Mouse (Mus musculus) ovary, postnatal 10 days (tissue): Measurements from ENCODE around the gene Gse1.
A peak's percentile ranks its signal among the peaks of the same experiment; 100 is the strongest.

Source experiments
- DNase-seq: peaks from one replicate; pipeline ENCODE4 v3.0.0; 2022; ENCODE audit warnings: low spot score

Gse1 gene

DNA sequence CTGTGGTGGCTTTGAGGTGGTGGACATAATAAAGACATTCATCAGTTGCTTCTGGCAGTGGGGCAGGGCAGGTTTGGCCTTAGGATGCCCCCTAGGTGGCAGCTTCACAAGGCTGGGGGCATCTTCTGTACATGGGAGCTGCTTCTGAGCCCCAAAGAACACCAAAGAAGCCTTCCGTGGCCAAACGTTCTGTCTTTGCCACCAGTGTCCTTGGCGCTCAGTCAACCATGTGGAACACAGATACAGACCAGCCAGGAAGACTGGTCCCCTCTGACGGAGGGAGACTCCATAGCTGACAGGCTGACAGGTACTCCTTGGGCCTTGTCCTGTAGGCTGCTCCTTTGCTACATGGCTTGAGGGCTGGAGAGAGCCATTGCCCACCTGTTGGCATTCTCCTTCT lies 45.2 kb downstream of the Gse1 start:
- no peak for DNase-seq

DNA sequence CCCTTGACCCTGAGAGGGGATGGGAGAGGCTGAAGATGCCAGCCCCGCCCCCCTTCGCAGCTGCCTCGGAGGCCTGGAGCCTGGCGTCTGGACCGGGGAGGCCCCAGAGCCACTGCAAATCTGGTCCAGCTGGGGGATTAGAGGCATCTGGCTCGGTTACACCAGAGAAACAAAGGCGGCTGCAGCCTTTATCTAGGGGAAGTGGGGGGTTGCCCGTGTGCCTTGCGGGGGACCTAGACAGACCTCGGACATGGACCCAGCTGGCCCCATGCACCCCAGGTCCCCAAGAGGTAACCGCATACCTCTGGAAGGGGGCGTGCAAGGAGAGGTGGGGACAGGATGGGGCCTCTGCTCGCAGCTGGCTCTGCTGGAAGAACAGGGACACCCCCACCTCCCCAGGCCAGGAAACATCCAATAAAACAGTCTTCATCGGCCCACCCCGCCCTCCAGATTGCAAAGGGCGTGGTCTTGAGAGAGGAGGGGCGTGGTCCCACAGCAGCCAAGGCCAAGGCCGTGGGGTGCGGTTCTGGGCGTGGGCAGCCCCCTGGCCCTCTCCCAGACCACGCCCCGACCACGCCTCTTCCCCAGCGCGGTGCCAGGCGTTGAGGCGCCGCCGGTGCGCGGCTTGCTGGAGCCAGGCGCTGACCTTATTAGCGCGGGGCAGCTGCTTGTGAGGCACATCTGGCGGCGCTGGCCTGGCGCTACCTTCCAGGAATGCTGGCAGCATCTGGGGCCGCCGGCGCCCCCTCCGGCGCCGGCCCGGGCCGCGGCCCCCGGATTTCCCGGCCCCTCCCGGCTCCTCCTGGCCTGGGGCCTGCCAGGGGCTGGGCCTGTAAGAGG lies 48.0 kb downstream of the Gse1 start:
- peak; percentile 79 for DNase-seq

DNA sequence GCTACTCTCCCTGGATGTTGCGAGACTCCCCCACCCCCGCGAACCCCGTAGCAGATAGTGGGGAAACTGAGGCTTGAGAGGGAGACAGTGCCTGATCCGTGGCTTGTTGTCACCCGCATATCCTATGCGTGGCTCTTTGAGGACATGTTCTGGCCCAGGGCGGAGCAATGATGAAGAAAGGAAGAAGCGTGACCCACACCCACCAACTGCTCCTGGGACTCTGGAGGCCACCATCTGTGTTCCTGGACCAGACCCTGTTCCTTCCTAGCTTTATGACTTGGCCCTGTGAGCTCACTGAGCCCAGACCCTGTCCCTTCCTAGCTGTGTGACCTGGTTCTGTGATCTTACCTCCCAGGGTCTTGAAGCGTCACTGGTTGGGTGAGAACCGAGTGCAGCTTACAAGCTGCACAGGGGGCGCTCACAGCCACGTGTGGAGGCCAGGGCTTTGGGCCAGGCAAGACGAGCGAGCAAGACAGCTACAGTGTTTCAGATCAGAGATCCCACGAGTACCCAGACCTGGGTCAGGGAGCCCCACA lies 48.7 kb downstream of the Gse1 start:
- no peak for DNase-seq

DNA sequence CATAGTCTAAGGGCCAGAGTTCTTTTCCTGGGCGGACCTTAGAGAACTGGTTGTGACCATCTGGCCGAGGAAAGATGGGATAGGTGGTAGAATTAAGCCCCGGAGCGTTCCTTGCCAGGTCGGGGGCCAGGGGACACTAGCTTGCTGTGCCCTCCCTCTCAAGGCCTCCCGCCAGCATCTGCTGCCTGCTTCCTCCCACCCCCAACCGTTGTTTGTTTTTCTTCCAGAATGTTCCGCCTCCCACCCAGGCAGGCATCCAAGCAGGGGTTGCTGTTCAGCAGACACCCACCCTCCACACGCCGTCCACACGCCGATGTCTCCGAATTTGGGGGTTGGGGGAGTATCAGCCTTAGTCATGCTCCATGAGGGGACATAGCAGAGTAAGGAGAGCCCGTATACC lies 49.8 kb downstream of the Gse1 start:
- DNase-seq: no peak

DNA sequence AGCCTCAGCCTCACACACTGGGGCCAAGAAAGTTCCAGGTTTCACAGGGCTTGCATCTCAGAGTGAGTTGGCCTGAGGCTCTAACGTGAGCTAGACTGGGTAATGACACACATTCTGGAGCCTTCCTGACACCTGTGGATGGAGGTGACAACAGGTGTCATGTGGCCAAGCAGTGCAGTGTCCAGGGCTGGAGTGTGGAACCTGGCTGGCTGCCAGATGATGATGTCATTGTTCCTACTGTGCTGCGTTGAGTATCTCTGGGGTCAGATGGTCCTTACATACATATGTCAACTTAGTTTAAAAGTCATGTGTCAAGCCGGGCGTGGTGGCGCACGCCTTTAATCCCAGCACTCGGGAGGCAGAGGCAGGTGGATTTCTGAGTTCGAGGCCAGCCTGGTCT lies 51.2 kb downstream of the Gse1 start:
- no peak for DNase-seq

DNA sequence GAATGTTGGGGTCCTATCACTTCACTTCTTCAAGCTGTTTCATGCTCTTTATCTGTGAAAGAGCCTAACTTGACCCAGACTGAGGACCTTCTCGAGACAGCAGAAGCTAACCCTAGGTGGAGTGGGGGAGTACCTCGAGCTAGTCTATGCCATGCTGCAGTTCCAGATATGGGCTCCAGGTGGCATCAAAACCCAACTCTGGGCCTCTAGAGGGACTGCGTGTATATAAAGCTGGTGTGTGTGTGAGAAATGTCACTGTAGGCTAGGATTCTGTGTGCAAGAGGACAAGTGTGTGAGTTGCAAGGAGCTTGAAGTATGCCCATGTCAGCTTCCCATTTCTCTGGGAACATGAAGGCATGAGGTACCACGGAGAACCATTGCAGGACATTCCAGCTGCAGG lies 53.2 kb downstream of the Gse1 start:
- DNase-seq: no peak

DNA sequence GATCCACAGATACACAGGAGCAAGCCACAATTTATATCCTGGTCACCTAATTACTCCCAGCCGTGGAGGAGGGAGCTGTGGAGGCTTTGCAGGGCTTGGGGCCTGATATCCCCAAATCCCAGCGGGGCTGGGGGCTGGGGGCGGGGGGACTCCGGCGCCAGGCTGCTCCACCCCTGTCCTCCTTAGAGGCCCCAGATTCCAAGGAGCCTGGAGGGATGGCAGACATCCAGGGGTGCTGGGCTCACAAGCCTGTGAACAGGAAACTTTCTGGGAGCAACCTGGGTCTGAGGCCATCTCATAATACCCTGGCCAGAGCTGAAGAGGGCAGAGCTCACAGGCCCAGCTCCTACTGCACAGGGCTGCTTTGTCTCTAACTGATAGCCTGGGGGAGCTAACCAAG lies 54.2 kb downstream of the Gse1 start:
- no peak for DNase-seq

DNA sequence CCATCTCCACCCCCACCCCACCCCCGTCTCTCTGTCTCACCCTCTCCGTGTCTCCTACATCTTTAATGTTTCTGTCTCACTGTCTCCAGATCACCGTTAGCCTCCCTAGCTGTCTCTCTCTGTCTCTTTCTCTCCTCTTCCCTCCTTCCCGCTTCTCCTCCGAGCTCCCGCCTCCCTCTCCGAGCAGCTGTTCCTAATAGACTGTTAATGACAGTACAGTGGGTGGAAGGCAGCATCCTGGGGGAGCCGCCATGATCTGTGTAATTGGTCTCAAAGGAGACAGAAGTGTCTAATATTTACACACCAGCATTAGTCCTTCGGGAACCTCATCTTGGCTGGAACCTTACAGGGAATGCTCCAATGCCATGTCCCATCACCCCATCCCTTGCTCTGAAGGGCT lies 56.0 kb downstream of the Gse1 start:
- no peak for DNase-seq

DNA sequence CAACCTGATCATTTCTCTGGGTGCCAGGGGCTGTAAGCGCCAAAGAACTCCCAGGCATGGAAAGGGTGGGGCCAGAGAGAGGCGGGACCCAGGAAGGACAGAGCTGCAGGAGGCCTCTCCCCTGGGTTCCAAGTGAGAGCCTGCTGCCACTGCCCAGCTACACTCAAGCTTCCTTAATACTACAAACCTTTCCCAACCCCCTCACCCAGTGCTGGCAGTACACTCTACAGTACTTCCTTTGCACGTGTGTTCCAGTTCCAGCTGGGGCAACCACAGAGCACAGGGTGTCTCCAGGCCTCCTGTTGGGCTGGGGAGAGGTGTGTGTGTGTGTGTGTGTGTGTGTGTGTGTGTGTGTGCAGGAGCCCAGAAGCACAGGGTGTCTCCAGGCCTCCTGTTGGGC lies 56.8 kb downstream of the Gse1 start:
- no peak for DNase-seq

DNA sequence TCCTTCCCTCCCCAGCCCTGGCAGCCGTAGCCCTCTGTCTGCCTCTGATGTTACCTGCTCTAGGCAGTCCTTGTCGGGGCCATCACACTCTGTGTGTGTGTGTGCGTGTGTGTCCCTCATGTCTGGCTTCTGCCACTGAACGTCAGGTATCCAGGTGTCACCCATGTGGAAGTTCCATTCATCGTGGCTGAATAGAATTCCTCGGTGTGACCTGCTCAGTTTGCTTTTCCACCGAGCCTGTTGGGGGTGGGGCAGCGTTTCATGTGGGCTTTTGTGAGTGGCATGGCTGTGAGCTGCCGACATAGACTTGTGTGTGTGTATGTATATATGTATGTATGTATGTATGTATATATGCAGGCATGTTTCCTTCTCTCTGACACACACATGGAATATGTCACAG lies 57.6 kb downstream of the Gse1 start:
- no peak for DNase-seq

DNA sequence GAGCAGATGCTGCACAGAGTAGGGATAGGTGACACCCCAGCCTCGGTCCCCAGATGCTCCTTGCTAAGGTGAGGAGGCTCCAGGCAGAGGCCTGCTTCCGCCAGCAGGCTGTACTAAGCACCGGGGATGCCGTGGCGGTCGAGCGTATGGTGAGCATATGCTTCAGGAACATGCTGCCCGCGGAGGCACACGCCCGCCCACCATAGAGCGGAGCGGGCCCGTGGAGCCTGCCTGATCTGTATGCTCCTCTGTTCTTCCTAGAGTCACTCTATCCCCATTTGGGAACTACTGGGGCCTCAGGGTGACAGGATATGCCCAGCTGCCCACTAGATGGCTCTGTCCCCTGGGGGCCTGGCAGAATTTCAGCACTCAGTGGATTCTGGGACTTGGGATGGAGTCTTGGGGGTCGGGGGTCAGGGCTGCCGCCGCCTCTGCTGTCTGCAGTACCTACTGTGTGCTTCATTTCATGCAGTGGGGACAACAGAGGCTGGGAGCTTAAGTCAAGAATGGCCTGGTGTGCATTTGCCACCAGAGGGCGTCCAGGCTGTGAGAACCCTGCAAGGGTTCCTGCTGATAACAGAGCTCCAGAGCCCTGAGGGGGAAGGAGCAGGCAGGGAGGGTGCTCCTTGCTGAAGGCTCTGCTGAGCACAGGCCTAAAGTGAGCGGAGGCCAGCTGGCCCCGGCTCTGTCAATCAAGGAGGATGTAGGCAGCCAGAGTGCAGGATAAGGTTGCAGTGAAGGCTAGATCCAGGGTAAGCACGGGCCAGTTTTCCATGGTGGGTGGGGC lies 60.1 kb downstream of the Gse1 start:
- no peak for DNase-seq

DNA sequence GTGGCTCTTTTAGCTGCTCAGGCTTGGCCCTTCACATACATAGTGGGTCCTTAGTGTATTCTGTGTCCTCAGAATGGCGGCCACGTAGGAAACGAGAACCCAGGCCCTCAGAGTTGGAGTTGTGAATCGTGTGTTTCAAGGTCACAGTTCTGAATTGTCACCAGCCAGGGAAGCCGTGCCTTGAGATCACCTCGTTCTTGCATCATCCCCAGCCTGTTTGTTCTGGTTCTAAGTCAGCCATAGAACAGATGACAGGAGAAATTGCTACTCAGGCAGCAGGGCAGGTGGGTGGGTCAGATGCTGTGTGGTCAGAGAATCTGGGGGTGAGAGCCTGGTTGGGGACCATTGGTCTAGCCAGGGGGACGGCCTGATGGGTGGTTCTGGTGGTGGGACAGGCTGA lies 60.9 kb downstream of the Gse1 start:
- no peak for DNase-seq

DNA sequence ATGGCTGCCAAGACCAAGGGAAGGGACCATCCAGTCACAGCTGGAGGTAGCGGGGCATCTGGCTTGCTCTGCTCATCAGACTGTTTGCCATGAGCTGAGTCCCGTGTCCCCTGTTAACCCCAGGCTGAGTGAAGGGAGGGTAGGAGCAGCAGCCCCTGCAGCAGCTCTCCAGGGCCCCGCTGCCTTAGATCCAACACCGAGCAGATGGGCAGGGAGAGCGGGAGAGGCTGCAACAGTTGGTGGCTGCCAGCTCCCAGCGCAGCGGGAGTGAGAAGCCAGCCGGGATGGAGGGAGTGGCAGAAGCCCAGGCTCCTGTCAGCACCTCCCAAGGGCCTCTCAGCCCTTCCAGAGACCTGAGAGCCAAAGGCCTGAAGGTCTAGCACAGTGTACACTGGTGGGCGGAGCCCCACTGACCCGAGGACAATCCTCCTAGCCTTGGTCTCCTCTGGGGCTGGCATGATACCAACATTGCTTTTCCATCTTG lies 61.5 kb downstream of the Gse1 start:
- no peak for DNase-seq

DNA sequence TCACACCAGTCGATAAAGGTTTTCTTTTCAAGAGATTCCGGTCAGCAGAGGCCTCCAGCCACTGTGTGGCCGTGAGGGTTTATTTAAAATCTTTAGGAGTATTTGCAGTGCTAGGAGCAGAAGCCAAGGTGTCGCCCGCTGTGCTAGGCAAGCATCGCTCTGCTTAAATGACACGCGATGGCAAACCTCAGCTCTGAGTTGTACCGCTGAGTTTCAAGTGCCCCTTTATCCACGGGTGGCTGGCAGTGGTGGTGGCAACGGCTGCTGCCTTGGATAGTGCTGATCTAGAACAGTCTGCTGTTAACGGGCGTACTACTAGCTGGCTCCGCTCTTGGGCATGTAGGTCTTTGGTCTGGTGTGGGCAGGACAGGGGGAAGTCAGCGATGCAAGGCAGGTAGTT lies 62.4 kb downstream of the Gse1 start:
- no peak for DNase-seq

DNA sequence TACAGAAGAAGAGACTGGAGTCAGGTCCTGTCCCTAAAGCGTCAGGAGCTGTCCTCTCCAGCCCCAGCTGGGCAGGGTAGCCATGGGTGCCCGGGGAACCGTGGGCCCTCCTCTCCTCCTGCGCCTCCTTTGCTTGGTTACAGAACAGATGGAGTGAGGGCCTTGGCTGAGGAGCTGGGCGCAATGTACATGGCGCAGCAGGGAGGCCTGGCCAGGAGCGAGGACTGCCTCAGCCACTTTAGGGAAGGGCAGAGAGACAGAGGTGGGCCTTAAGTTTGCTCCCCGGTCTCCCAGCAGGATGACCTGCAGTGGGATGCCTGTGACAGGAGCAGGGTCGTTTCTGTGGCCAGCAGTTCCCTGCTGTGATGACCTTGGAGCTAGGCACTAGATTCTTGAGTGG lies 63.4 kb downstream of the Gse1 start:
- DNase-seq: no peak

DNA sequence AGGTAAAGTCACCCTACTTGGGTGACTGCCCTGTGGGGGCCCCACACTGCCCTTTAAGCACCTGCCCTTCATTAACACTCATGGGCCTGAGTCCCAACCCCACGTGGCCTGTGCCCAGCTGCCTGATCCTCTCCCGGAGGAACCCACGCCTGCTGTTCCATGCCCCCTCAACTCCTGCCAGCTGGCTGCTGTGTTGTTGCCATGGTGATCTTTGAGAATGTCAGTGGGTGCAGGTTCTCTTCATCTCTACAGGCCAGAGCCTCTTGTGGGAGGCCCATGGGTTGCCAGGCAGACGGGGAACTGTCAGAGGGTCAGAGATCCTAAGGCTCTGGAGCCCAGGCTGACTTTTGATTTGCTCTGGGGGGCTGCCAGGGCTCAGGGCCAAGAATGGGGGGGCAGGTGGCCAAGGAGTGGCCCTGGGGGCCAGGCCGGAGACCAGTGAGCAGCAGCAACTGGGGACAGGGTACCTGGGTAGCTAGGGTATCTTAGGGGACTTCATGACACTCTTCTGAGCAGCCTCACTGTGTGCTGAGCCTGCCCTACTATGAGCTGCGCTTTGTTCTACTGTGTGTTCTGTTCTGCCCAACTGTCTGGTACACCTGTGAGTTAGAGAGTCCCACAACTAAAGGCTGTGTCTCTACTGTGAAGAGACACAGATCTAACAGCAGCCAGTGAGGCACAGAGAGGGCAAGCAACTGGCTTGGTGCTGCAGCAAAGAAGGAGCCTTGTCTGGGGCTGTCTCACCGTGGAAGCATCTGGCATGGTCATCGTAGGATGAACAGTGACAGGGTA lies 64.3 kb downstream of the Gse1 start:
- DNase-seq: no peak

DNA sequence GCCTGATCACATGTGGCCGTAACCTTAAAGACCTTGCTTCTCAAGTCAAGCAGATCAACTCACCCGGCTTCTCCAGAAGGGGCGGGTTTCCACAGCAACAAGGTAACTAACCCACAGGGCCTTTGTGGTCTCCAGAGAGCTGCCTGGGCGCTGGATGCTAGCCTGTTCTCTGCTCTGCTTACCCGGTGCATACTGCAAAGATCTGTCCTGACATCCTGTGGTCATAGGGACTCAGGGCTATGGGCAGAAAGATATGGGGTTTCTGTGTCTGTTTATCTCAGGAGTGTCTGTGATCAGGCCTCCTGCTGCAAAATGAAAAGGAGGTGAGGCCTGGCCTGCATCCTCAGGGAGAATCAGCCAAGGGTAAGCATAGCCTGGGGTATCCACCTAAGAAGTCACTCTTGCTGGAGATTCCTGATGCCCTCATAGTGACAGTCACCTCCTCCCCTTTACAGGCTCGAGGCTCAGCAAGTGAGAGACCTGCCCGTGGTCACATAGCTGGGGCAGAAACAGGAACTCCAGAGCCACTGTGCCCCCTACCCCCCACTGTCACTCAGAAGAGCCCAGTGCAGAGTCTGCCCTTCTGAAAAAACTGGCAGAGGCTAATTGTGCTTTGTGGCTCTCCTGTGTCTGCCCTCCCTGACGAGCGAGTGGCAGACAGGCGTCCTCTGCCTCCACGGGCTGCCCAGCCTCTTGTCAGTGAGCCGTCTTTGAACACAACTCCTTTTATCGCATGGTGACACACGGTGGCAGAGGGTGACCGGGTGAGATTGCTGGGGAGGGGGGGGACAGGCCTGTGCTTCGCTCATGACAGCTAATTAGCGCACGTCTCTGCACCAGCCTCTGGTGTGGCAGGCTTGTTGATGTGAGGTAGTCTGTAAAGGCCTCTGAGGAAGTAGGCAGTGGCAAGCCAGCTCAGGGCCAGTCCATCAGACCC lies 65.4 kb downstream of the Gse1 start:
- no peak for DNase-seq

DNA sequence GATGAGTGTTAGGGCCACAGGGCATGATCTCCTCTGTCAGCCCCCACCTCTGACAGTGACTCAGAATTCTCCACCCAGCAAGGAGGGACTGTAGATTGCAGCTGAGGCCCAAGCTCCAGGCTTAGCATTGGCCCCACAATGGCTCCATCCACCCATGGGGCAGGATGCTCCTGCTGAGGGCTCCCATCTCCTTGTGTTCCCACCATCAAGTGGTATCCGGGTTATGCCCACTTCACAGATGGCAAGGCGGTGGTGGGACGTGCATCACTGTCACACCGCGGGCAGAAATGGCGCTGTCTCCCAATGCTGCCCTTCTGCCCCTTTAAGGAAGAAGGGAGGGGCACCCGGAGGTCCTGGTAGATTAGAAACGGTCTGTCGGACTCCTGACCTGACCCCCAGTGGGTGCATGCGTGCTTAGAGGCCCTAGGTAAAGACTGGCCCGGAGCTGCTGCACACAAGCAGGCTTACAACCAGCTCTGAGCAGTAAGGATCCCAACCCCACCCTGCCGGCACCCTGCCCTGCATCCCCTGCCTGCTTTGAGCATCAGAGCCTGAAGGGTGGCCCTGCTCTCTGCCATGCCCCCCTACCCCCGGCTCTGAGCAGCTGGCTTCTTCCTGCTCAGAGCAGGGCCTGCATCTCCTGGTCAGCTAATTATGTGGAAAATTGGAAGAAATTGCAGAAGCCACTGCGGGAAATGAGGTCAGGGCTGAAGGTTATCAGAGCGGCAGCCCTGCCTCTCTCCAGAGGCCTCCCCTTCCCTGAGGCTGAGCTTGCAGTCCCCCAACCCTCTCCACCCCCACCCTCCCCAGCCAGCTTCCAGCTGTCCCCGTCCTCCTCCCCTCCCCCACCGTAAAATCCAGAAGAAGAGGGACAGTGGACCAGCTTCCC lies 67.0 kb downstream of the Gse1 start:
- DNase-seq: no peak

DNA sequence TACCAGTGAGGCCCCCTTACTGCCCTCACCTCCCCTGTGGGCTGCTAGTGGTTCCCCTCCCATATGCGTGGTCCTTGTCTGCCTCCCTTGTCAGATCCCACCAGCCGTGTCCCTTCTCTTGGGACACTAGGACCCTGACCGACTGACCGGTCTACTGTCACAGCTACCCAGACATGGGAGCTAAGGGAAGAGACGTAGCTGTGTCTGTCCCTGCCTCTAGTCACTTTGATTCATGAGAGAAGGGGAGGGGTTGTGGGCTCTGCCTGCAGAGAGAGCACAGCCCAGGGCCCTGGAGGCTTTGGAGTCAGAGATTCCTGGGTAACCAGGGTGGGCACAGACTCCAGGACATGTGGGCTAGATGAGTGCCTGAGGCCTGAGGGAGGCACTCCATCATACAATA lies 68.7 kb downstream of the Gse1 start:
- DNase-seq: no peak
